Mouse (Mus musculus) gastrocnemius, adult 2 months (tissue): Measurements from ENCODE around the gene Lrrc31. TPM values are rescaled to one million over a fixed set of nuclear protein-coding genes. Genes with fewer than 3 reads are reported as not detected.
A peak's percentile ranks its signal among the peaks of the same experiment; 100 is the strongest.

Experiments
- DNase-seq: peaks from one replicate; pipeline ENCODE4 v3.0.0; 2022
- H3K27ac ChIP-seq: fragments of 200-600 bp; 2 replicates; pipeline ENCODE4 v1.8.1; 2022; ENCODE audit warnings: mild to moderate bottlenecking
- H3K4me3 ChIP-seq: fragments of 200-600 bp; 2 replicates; pipeline ENCODE4 v1.8.1; 2022; ENCODE audit warnings: mild to moderate bottlenecking, moderate library complexity
- CTCF ChIP-seq: fragments of 200-600 bp; IDR thresholded peaks from 2 replicates; pipeline ENCODE4 v1.8.1; 2022; ENCODE audit warnings: antibody characterized with exemption, mild to moderate bottlenecking, moderate library complexity
- intact Hi-C: fragments of 180-260 bp; cut with DNase I; formaldehyde crosslinking; loops from one replicate; pipeline ENCODE4 v1.15.1; 2025
- total RNA-seq, 2 experiments: library from RNA; stranded (reverse); gene quantifications; 2 replicates each; pipeline ENCODE4 v1.2.3; 2021

Gene Lrrc31
- total RNA-seq, 2 experiments from 2014 or later: not detected

DNA sequence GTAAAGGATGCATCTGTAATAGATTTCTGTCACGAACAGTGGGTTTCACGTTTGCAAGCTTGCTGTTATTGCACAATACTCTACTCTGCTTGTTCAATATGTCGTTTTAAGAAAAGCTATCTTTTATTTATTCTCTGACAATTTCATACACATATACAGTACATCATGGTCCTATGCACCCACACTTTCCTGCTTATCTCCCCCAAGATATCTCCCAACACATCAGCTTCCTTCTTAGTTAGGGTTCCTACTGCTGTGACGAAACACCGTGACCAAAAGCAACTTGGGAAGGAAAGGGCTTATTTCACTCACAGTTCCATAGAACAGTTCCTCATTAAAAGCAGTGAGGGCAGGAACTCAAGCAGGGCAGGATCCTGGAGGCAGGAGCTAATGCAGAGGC lies 43.7 kb downstream of the Lrrc31 start:
- no peak for DNase-seq
- no peak overlapping the region for H3K27ac ChIP-seq
- no peak overlapping the region for H3K4me3 ChIP-seq
- intact Hi-C loops: no loop called here
- no peak for TF ChIP-seq CTCF

DNA sequence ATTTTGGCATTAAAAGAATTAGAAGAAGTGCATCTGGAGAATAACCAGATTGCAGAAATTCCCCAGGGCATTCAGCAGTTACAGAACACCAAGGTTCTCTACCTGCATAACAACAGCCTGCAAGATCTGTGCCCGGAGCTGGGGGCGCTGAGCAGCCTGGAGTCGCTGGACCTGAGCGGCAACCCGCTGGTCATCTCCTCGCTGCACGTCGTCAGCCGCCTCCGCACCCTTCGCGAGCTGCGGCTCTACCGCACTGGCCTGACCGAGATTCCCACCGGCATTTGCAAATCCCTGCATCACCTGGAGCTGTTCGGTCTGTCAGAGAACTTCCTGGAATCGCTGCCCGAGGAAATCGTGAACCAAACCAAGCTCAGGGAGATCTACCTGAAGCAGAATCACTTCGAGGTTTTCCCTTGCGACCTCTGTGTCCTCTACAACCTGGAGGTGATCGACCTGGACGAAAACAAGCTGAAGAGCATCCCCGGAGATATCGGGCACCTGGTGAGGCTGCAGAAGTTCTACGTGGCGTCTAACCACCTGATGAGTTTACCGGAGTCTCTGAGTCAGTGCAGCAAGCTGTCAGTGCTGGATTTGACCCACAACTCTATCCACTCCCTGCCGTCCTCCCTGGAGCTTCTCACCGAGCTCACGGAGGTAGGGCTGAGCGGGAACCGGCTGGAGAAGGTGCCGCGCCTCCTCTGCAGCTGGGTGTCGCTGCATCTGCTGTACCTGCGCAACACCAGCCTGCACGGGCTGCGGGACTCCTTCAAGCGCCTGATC lies 49.4 kb downstream of the Lrrc31 start:
- peak; percentile 23; the same call in 1 of the 2 replicates for TF ChIP-seq CTCF
- Histone ChIP-seq H3K27ac (no peak overlapping the region), H3K4me3 (peak overlapping the region; percentile 34)
- intact Hi-C loops: no loop called here
- DNase-seq: no peak

- no peak for TF ChIP-seq CTCF
- no peak overlapping the region for H3K4me3 ChIP-seq
- intact Hi-C loops: no loop called here
- H3K27ac ChIP-seq: no peak overlapping the region
- DNase-seq: no peak
Observed at GRCm38 (mm10) chr3:30648466-30648865, 51.2 kb downstream of the Lrrc31 start.

- Histone ChIP-seq H3K4me3 (peak within 1 kb of the TSS; percentile 41), H3K27ac (no peak within 1 kb of the TSS)
- no peak for TF ChIP-seq CTCF
- DNase-seq: peak; percentile 30
- intact Hi-C loops: no loop called here
Observed at GRCm38 (mm10) chr3:30647440-30648090, 52.1 kb downstream of the Lrrc31 start, which contains the start of gene Lrrc34. Gene Lrrc34 (minus strand): TSS chr3:30647869.

DNA sequence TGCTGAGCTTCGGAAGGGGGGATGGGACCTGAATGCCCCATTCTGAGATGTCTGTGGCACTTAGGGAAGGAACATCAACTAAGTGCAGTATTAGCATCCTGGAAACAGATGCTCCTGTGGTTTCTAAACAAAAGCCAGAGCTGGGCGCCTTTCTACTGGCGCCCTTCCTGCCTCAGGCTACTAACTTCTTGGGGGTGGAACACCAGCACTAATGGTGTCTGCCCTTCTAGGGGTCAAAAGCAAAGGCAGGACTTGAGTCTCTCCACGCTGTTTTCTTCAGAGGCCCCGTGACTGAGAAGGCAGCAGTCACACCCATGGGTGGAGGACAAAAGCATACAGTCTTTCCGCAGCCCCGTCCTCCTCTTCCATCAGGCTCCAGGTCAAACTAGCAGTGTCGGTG lies 52.9 kb downstream of the Lrrc31 start:
- H3K27ac ChIP-seq: no peak overlapping the region
- intact Hi-C loops: no loop called here
- DNase-seq: no peak
- H3K4me3 ChIP-seq: no peak overlapping the region
- no peak for TF ChIP-seq CTCF

- TF ChIP-seq CTCF: no peak
- no peak for DNase-seq
- no peak within 1 kb of the TSS for H3K27ac ChIP-seq
- intact Hi-C loops: no loop called here
- H3K4me3 ChIP-seq: no peak within 1 kb of the TSS
Observed at GRCm38 (mm10) chr3:30644207-30644606, 55.4 kb downstream of the Lrrc31 start, which contains the start of gene Lrriq4. Gene Lrriq4 (plus strand): TSS chr3:30644507.

GRCm38 (mm10) chr3:30635629-30636028 lies 64.0 kb downstream of the Lrrc31 start:
- Histone ChIP-seq H3K4me3 (no peak overlapping the region), H3K27ac (no peak overlapping the region)
- intact Hi-C loops: no loop called here
- TF ChIP-seq CTCF: no peak
- no peak for DNase-seq

GRCm38 (mm10) chr3:30633681-30634080 lies 66.0 kb downstream of the Lrrc31 start:
- TF ChIP-seq CTCF: no peak
- H3K4me3 ChIP-seq: no peak overlapping the region
- DNase-seq: no peak
- H3K27ac ChIP-seq: no peak overlapping the region
- intact Hi-C loops: no loop called here

Other genes starting within 250 kb of the Lrrc31 start
- 1 to 10 TPM; 5.8 to 6.9 TPM for gene Mecom, start 151.8 kb downstream of the Lrrc31 start, total RNA-seq
- not detected for gene Actrt3, start 99.9 kb downstream of the Lrrc31 start, total RNA-seq
- gene Mynn, start 97.8 kb downstream of the Lrrc31 start, total RNA-seq: 10 to 100 TPM; 12.8 to 12.9 TPM
- gene Lrriq4, start 55.3 kb downstream of the Lrrc31 start, total RNA-seq: not detected
- gene Lrrc34, start 52.0 kb downstream of the Lrrc31 start, total RNA-seq: not detected
- gene Samd7, start 46.5 kb upstream of the Lrrc31 start, total RNA-seq: not detected
- gene Sec62, start 93.0 kb upstream of the Lrrc31 start, total RNA-seq: 10 to 100 TPM; 32.2 to 33.7 TPM
- gene Gpr160, start 156.1 kb upstream of the Lrrc31 start, total RNA-seq: under 1 TPM; 0.22 to 0.33 TPM